Mouse (Mus musculus) midbrain, embryonic 10.5 days (tissue): ENCODE data around the gene Slc16a7. TPM values are rescaled to one million over a fixed set of nuclear protein-coding genes. Genes with fewer than 3 reads are reported as not detected.

Source experiments
- DNase-seq: peaks from one replicate; pipeline ENCODE4 v3.0.0-alpha.2; 2017; ENCODE audit warnings: low spot score
- H3K27ac ChIP-seq: fragments of 300-500 bp; sonication (generic); replicated peaks from 2 replicates; pipeline ENCODE4 v1.5.1; 2016; ENCODE audit warnings: mild to moderate bottlenecking
- H3K27me3 ChIP-seq: fragments of 300-500 bp; sonication (generic); 2 replicates; pipeline ENCODE4 v1.6.1; 2016; ENCODE audit warnings: low read depth, mild to moderate bottlenecking; ENCODE audit not compliant: poor library complexity, severe bottlenecking
- H3K36me3 ChIP-seq: fragments of 300-500 bp; sonication (generic); 2 replicates; pipeline ENCODE4 v1.6.1; 2016; ENCODE audit warnings: mild to moderate bottlenecking, moderate library complexity
- H3K4me1 ChIP-seq: fragments of 300-500 bp; sonication (generic); 2 replicates; pipeline ENCODE4 v1.6.1; 2016
- H3K4me3 ChIP-seq: fragments of 300-500 bp; sonication (generic); 2 replicates; pipeline ENCODE4 v1.5.1; 2016; ENCODE audit warnings: mild to moderate bottlenecking, moderate library complexity
- H3K9me3 ChIP-seq: fragments of 300-500 bp; sonication (generic); replicated peaks from 2 replicates; pipeline ENCODE4 v1.6.1; 2016; ENCODE audit warnings: mild to moderate bottlenecking
- WGBS: fragments of 180-500 bp; shearing (Covaris S2); methylation state at CpG from one replicate; pipeline ENCODE4 v1.1.7; 2016; 5-methylcytosine and 5-hydroxymethylcytosine counted together
- polyA plus RNA-seq: library from polyadenylated mRNA; unstranded; fragments of >200 nt; fragmentation: Nextera tagmentation; extraction: Ambion mirVana; gene quantifications from 2 replicates; pipeline ENCODE4 v1.2.1, GENCODE M21; 2016

Gene Slc16a7
- polyA plus RNA-seq, 1 experiment from 2014 or later: 3.0 TPM

GRCm38 (mm10) chr10:125298036-125298435 lies 91.2 kb downstream of the Slc16a7 start:
- Histone ChIP-seq H3K4me3 (no peak overlapping the region), H3K36me3 (no peaks in the 10 kb centered on the region), H3K9me3 (no peaks in the 10 kb centered on the region), H3K27ac (no peak overlapping the region), H3K27me3 (no peaks in the 10 kb centered on the region), H3K4me1 (no peaks in the 10 kb centered on the region)
- no peak for DNase-seq
- WGBS: 77% methylated on average over 6 of the region's 6 CpGs

- Histone ChIP-seq H3K4me1 (no peaks in the 10 kb centered on the region), H3K27ac (no peak overlapping the region), H3K36me3 (no peaks in the 10 kb centered on the region), H3K27me3 (no peaks in the 10 kb centered on the region), H3K9me3 (no peaks in the 10 kb centered on the region), H3K4me3 (no peak overlapping the region)
- 88% methylated on average over 9 of the region's 9 CpGs for WGBS
- DNase-seq: no peak
Observed at GRCm38 (mm10) chr10:125290320-125290719, 98.9 kb downstream of the Slc16a7 start.

DNA sequence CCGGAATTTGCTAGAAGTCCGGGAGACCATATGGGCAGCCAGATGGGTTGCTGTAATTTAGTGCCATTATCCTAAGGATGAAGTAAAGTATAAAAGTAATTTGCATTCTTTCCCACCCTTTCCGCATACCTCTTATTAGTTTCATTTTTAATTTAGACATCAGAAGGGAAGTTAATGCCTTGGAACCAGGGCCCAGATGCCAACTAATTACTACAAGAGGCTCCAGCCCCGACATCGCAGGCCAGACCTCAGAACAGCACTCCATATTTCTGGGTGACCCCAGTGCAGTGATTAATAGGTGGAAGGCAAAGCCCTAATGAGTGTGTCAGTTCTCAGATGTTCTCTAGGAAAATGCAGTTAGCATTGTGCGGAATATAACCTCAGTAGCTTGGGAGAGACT lies 100.7 kb downstream of the Slc16a7 start:
- Histone ChIP-seq H3K9me3 (no peaks in the 10 kb centered on the region), H3K4me3 (no peak overlapping the region), H3K27me3 (no peaks in the 10 kb centered on the region), H3K4me1 (no peaks in the 10 kb centered on the region), H3K36me3 (no peaks in the 10 kb centered on the region), H3K27ac (no peak overlapping the region)
- no peak for DNase-seq
- 92% methylated on average over 6 of the region's 6 CpGs for WGBS

GRCm38 (mm10) chr10:125285386-125285785 lies 103.9 kb downstream of the Slc16a7 start:
- H3K36me3 ChIP-seq: no peaks in the 10 kb centered on the region
- no peaks in the 10 kb centered on the region for H3K9me3 ChIP-seq
- no peaks in the 10 kb centered on the region for H3K4me1 ChIP-seq
- H3K27me3 ChIP-seq: no peaks in the 10 kb centered on the region
- no peak for DNase-seq
- H3K27ac ChIP-seq: no peak overlapping the region
- 85% methylated on average over 5 of the region's 5 CpGs for WGBS
- H3K4me3 ChIP-seq: no peak overlapping the region

- Histone ChIP-seq H3K36me3 (no peaks in the 10 kb centered on the region), H3K9me3 (no peaks in the 10 kb centered on the region), H3K27ac (no peak overlapping the region), H3K4me3 (no peak overlapping the region), H3K4me1 (no peaks in the 10 kb centered on the region), H3K27me3 (no peaks in the 10 kb centered on the region)
- 88% methylated on average over 12 of the region's 12 CpGs for WGBS
- DNase-seq: no peak
Observed at GRCm38 (mm10) chr10:125275149-125275848, 114.0 kb downstream of the Slc16a7 start.

DNA sequence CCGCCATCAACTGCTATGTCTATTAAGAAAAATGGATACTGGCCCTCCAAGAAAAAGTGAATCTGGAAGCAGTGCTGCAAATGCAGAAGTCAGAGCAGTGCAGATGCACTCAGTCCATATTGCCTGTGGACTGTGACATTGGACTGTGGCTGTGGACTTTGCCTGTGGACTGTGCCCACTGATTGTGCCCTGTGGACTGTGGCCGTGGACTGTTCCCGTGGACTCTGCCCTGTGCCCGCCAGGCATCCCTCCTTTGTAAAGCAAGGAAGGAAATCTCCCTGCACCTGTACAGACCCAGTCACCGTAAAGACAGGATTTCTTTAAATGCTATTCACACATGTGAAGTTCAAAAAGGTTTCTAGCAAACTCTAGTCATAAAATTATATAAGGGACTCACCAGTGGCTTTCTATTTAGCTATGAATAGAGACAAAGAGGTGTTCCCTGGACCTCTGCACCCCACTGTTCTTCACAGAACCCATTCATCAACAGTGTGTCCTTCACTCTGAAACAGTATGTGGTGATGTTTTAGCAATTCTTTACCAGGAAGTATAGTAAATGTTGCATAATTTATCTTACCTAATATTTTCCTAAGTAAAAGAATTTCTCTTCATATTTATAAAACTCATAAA lies 114.6 kb downstream of the Slc16a7 start:
- Histone ChIP-seq H3K9me3 (no peaks in the 10 kb centered on the region), H3K27me3 (no peaks in the 10 kb centered on the region), H3K36me3 (no peaks in the 10 kb centered on the region), H3K4me3 (no peak overlapping the region), H3K4me1 (no peaks in the 10 kb centered on the region), H3K27ac (no peak overlapping the region)
- WGBS: 93% methylated on average over 5 of the region's 5 CpGs
- DNase-seq: no peak

DNA sequence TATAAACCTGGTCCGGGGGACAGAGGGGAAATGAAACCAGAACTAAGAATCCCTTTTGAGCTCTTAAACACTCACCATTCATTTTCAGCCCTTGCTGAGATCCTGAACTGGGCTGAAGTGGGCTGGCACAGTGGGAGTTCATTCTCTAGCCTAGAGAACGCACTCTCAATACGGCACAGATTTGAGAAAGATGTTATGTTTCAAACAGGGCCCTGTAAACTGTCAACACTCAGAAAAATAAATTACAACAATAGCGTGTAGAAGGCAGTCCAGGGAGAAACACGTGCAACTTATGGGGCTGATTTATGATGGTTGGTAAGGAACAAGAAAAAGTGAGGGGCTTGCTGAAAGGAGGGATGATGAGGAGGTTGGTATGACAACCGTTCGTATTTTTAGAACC lies 115.5 kb downstream of the Slc16a7 start:
- Histone ChIP-seq H3K4me1 (no peaks in the 10 kb centered on the region), H3K27me3 (no peaks in the 10 kb centered on the region), H3K9me3 (no peaks in the 10 kb centered on the region), H3K27ac (no peak overlapping the region), H3K4me3 (no peak overlapping the region), H3K36me3 (no peaks in the 10 kb centered on the region)
- WGBS: 71% methylated on average over 7 of the region's 7 CpGs
- DNase-seq: no peak

DNA sequence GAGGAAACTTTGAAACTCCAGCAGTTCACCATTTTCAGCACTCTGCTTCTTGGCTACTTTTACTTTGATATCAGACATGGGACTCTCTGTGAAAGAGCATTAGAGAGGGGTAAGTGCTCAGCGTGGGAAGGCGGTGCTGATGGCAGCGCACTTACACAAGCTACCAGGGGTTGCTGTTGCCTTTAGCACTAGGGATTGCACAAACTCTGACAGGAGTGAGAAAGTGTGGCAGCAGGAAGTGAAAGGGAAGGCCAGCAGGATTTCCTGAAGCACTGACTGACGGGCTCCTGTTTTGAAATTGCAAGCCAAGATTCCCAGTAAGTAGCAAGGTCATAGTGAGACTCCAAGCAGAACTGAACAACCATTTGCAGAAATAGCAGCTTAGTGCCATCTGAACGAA lies 117.8 kb downstream of the Slc16a7 start:
- no peak overlapping the region for H3K4me3 ChIP-seq
- no peaks in the 10 kb centered on the region for H3K36me3 ChIP-seq
- no peak overlapping the region for H3K27ac ChIP-seq
- H3K27me3 ChIP-seq: no peaks in the 10 kb centered on the region
- H3K4me1 ChIP-seq: no peaks in the 10 kb centered on the region
- 85% methylated on average over 5 of the region's 5 CpGs for WGBS
- no peaks in the 10 kb centered on the region for H3K9me3 ChIP-seq
- no peak for DNase-seq

GRCm38 (mm10) chr10:125270266-125270665 lies 119.0 kb downstream of the Slc16a7 start:
- Histone ChIP-seq H3K4me1 (no peaks in the 10 kb centered on the region), H3K27me3 (no peaks in the 10 kb centered on the region), H3K9me3 (no peaks in the 10 kb centered on the region), H3K27ac (no peak overlapping the region), H3K36me3 (no peaks in the 10 kb centered on the region), H3K4me3 (no peak overlapping the region)
- WGBS: 89% methylated on average over 5 of the region's 5 CpGs
- DNase-seq: no peak

DNA sequence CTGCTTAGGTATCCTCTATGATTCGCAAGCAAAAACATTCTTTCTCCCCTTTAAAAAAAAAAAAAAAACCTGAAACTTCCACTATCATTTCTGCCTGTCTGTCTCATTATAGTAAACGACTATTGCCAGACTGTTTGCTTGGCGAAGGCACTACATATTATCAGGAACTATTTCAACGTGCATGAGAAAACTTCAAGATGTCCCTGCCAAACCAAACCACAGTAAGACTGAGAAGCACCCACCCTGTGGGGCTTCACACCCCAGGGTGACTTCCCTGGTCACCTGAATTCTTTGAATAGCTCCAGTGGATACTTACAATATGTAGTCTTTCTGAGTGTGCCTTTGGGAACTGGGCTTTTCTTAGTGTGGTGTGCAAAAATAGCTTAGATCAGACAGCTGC lies 122.9 kb downstream of the Slc16a7 start:
- 89% methylated on average over 4 of the region's 4 CpGs for WGBS
- Histone ChIP-seq H3K4me1 (no peaks in the 10 kb centered on the region), H3K27me3 (no peaks in the 10 kb centered on the region), H3K27ac (no peak overlapping the region), H3K4me3 (no peak overlapping the region), H3K9me3 (no peaks in the 10 kb centered on the region), H3K36me3 (no peaks in the 10 kb centered on the region)
- DNase-seq: no peak

DNA sequence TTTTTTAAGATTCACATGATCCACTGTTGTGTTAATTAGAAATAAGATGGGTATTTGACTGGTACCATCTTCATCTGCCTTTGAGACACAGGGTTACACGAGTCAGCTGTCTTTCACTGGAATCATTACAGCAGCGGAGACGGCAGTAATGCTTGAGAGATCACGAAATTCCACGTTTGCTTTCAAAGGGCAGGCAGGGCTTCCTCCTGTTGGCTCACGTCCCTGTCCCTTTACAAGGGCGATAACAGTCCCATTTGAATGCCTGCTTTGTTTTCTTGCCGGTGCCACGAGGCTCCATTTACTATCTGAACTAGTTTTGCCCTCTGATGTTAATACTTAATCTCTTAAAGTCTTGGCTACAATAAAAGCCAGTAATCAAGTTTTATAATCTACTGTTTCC lies 123.4 kb downstream of the Slc16a7 start:
- DNase-seq: no peak
- Histone ChIP-seq H3K36me3 (no peaks in the 10 kb centered on the region), H3K4me1 (no peaks in the 10 kb centered on the region), H3K27ac (no peak overlapping the region), H3K4me3 (no peak overlapping the region), H3K9me3 (no peaks in the 10 kb centered on the region), H3K27me3 (no peaks in the 10 kb centered on the region)
- 67% methylated on average over 9 of the region's 9 CpGs for WGBS

- Histone ChIP-seq H3K4me3 (no peak overlapping the region), H3K27me3 (no peaks in the 10 kb centered on the region), H3K36me3 (no peaks in the 10 kb centered on the region), H3K4me1 (no peaks in the 10 kb centered on the region), H3K9me3 (no peaks in the 10 kb centered on the region), H3K27ac (no peak overlapping the region)
- WGBS: 94% methylated on average over 14 of the region's 14 CpGs
- no peak for DNase-seq
Observed at GRCm38 (mm10) chr10:125265467-125265866, 123.8 kb downstream of the Slc16a7 start.

GRCm38 (mm10) chr10:125264938-125265337 lies 124.3 kb downstream of the Slc16a7 start:
- H3K4me3 ChIP-seq: no peak overlapping the region
- no peak overlapping the region for H3K27ac ChIP-seq
- H3K36me3 ChIP-seq: no peaks in the 10 kb centered on the region
- no peaks in the 10 kb centered on the region for H3K4me1 ChIP-seq
- no peaks in the 10 kb centered on the region for H3K27me3 ChIP-seq
- WGBS: 58% methylated on average over 4 of the region's 4 CpGs
- no peaks in the 10 kb centered on the region for H3K9me3 ChIP-seq
- DNase-seq: peak; percentile 32
